Mouse (Mus musculus): ENCODE measurements around the gene Abr. TPM values are rescaled to one million over a fixed set of nuclear protein-coding genes. Genes with fewer than 3 reads are reported as not detected.

The Abr gene
- polyA plus RNA-seq, 1 experiment = 30.6 TPM

DNA sequence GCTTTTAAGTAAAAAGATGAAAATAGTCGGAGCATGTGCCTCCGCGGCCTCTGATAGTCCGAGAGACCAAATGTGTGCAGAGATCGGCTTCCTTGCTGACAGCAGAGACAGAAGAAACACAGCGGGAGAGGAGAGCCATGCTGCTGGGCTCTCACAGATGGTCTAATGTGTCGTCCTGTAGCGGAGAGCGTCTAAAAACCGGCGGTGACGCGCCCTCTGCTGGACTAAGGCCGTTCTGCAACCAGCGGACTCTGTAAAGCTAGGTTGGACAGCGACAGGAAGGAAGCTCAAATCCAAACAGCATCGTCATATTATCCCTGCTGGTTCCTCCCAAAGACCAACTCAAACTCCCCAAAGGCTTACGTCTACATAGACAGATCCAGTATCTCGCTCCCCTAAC is 23.8 kb upstream of the Abr start:
- Histone ChIP-seq H3K9me3 (replicated peaks; ENCODE audit: control insufficient read depth, insufficient read depth, low read length, poor library complexity, severe bottlenecking) (no peaks in the 10 kb centered on the region), H3K36me3 (ENCODE audit: control insufficient read depth, insufficient read depth, low read length, poor library complexity, severe bottlenecking) (no peaks in the 10 kb centered on the region), H3K9ac (ENCODE audit: low read depth, poor library complexity, severe bottlenecking) (no peak overlapping the region), H3K4me3 (ENCODE audit: low read depth, low read length) (no peak overlapping the region), H3K4me1 (ENCODE audit: control insufficient read depth, insufficient read depth, low read length) (no peaks in the 10 kb centered on the region), H3K27me3 (ENCODE audit: control insufficient read depth, insufficient read depth, low read length, poor library complexity, severe bottlenecking) (no peaks in the 10 kb centered on the region), H3K27ac (ENCODE audit: insufficient read depth, low read length) (no peak overlapping the region)
- TF ChIP-seq EP300 (IDR thresholded peaks at IDR 0.05; ENCODE audit: insufficient read depth, low read depth, low read length) (no peak), CTCF (IDR thresholded peaks at IDR 0.05; ENCODE audit: low read depth, low read length) (peak; percentile 98), POLR2A (IDR thresholded peaks at IDR 0.05; ENCODE audit: insufficient read depth, low read length) (no peak)

DNA sequence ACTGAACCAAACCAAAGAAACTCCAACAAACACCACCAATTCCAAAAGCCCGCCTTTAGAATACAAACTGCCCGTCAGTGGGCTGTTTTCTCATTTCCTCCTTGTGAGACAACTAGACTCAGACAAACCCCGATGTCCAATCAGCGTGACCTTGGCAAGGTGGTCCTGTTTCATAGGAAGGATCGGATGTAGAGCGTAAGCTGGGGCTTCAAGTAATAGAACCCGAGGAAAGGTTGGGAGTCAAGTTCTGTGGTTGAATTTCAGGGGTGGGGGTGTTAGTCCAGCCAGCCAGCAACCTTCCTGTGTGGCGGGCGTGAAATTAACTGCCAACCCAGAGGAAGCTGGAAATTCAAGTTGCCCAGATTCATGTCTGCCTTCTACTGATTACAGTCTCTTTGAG is 22.9 kb upstream of the Abr start:
- Histone ChIP-seq H3K27ac (ENCODE audit: insufficient read depth, low read length) (no peak overlapping the region), H3K27me3 (ENCODE audit: control insufficient read depth, insufficient read depth, low read length, poor library complexity, severe bottlenecking) (no peaks in the 10 kb centered on the region), H3K9me3 (replicated peaks; ENCODE audit: control insufficient read depth, insufficient read depth, low read length, poor library complexity, severe bottlenecking) (no peaks in the 10 kb centered on the region), H3K36me3 (ENCODE audit: control insufficient read depth, insufficient read depth, low read length, poor library complexity, severe bottlenecking) (no peaks in the 10 kb centered on the region), H3K4me1 (ENCODE audit: control insufficient read depth, insufficient read depth, low read length) (no peaks in the 10 kb centered on the region), H3K9ac (ENCODE audit: low read depth, poor library complexity, severe bottlenecking) (no peak overlapping the region), H3K4me3 (ENCODE audit: low read depth, low read length) (no peak overlapping the region)
- TF ChIP-seq EP300 (IDR thresholded peaks at IDR 0.05; ENCODE audit: insufficient read depth, low read depth, low read length) = no peak

DNA sequence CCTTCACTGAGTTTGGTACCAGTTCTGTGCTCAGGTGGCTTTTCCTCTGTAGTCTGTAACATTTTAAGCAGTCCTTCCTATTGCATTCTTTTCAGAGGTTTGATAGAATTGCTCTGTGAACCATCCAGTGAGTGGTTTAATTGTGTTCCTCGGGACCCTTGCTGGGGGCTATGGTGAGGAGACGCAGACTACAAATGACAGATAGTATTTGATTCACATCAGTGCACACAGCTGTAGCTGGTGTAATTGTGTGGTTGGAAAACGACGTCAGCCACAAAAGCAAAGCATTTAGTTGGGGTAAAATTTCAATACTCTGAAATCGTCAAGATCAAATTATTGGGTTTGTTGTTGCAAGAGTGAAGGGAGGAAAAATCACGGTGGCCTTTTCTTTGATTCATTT is 22.1 kb upstream of the Abr start:
- Histone ChIP-seq H3K36me3 (ENCODE audit: control insufficient read depth, insufficient read depth, low read length, poor library complexity, severe bottlenecking) (no peaks in the 10 kb centered on the region), H3K9me3 (replicated peaks; ENCODE audit: control insufficient read depth, insufficient read depth, low read length, poor library complexity, severe bottlenecking) (no peaks in the 10 kb centered on the region), H3K4me1 (ENCODE audit: control insufficient read depth, insufficient read depth, low read length) (no peaks in the 10 kb centered on the region), H3K4me3 (ENCODE audit: low read depth, low read length) (no peak overlapping the region), H3K27me3 (ENCODE audit: control insufficient read depth, insufficient read depth, low read length, poor library complexity, severe bottlenecking) (no peaks in the 10 kb centered on the region), H3K9ac (ENCODE audit: low read depth, poor library complexity, severe bottlenecking) (no peak overlapping the region), H3K27ac (ENCODE audit: insufficient read depth, low read length) (no peak overlapping the region)
- TF ChIP-seq CTCF (IDR thresholded peaks at IDR 0.05; ENCODE audit: low read depth, low read length) (no peak), EP300 (IDR thresholded peaks at IDR 0.05; ENCODE audit: insufficient read depth, low read depth, low read length) (no peak), POLR2A (IDR thresholded peaks at IDR 0.05; ENCODE audit: insufficient read depth, low read length) (no peak)

DNA sequence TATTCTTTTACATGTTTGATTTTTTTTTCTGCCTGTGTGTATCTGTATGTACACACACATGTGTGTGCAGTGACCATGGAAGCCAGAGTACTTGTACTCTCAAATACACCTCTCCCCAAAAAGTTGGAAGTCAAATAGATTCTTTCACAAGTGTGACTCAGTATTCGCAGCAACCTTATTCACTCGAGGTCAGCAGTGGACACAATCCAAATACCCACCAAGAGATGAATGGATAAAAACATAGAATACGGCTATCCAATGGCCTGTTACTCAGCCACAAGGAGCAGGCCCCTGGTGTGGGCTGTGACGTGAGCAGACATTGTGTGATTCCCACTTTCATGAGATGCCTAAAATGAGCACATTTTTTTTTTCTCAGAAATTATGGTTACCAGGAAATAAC is 18.1 kb upstream of the Abr start:
- H3K4me3 ChIP-seq (ENCODE audit: low read depth, low read length) = no peak overlapping the region
- no peaks in the 10 kb centered on the region for H3K27me3 ChIP-seq (ENCODE audit: control insufficient read depth, insufficient read depth, low read length, poor library complexity, severe bottlenecking)
- H3K9ac ChIP-seq (ENCODE audit: low read depth, poor library complexity, severe bottlenecking) = no peak overlapping the region
- H3K4me1 ChIP-seq (ENCODE audit: control insufficient read depth, insufficient read depth, low read length) = no peaks in the 10 kb centered on the region
- TF ChIP-seq EP300 (IDR thresholded peaks at IDR 0.05; ENCODE audit: insufficient read depth, low read depth, low read length) (no peak), CTCF (IDR thresholded peaks at IDR 0.05; ENCODE audit: low read depth, low read length) (no peak), POLR2A (IDR thresholded peaks at IDR 0.05; ENCODE audit: insufficient read depth, low read length) (no peak)
- H3K36me3 ChIP-seq (ENCODE audit: control insufficient read depth, insufficient read depth, low read length, poor library complexity, severe bottlenecking) = no peaks in the 10 kb centered on the region
- no peak overlapping the region for H3K27ac ChIP-seq (ENCODE audit: insufficient read depth, low read length)
- H3K9me3 ChIP-seq (replicated peaks; ENCODE audit: control insufficient read depth, insufficient read depth, low read length, poor library complexity, severe bottlenecking) = no peaks in the 10 kb centered on the region

DNA sequence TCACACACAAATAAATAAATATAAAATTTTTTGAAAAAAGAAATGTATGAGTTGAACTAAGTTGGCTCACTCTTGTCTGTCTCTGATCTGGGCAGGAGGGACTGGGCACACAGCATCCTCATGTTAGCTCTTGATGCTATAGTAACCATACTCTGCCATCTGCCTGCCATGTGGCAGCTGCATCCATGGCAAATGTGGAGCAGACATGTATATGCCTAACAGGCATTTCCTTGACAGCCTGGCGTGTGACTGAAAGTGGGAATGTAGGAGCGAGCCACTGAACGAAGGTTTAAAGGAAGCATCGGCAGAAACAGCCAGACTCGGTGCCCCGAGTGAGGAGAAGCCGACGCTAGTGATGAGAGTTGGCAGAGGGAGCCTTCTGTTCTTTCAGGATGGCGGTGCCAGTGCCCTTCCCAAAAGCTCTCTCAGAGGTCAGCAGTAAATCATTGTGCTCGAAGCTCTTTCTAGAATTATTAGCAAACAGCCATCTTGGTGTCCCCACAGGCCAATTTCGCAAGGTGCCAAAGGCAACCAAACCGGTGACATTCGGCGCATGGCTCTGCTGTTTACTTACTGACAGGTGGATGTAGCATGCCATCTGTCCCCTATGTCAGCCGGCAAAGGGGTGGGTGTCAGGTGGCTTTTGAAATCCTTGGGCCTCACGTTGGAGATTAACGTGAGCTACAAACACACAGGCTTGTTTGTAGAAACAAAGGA is 17.3 kb upstream of the Abr start:
- no peaks in the 10 kb centered on the region for H3K27me3 ChIP-seq (ENCODE audit: control insufficient read depth, insufficient read depth, low read length, poor library complexity, severe bottlenecking)
- no peak overlapping the region for H3K4me3 ChIP-seq (ENCODE audit: low read depth, low read length)
- H3K36me3 ChIP-seq (ENCODE audit: control insufficient read depth, insufficient read depth, low read length, poor library complexity, severe bottlenecking) = no peaks in the 10 kb centered on the region
- no peak overlapping the region for H3K9ac ChIP-seq (ENCODE audit: low read depth, poor library complexity, severe bottlenecking)
- no peak for TF ChIP-seq CTCF (IDR thresholded peaks at IDR 0.05; ENCODE audit: low read depth, low read length)
- H3K9me3 ChIP-seq (replicated peaks; ENCODE audit: control insufficient read depth, insufficient read depth, low read length, poor library complexity, severe bottlenecking) = no peaks in the 10 kb centered on the region
- no peaks in the 10 kb centered on the region for H3K4me1 ChIP-seq (ENCODE audit: control insufficient read depth, insufficient read depth, low read length)
- H3K27ac ChIP-seq (ENCODE audit: insufficient read depth, low read length) = no peak overlapping the region

DNA sequence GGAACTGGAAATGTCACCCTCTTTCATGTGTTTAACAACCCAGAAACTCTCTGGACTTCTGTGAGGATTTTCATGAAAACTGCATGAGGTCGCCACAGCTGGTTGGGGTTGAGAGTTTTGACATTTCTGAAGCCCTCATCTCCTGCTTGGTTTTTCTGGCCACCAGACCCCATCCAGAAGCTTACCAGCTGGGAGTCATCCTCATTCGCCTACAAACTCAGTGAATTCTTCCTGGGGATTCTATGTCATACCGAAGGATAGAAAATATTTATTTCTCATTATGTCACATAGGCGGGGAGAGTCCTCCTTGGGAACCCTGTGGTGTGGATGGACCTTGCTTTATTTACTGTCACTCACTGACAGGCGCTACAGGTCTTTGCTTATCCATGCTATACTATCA is 8.4 kb upstream of the Abr start:
- Histone ChIP-seq H3K9me3 (replicated peaks; ENCODE audit: control insufficient read depth, insufficient read depth, low read length, poor library complexity, severe bottlenecking) (no peaks in the 10 kb centered on the region), H3K4me3 (ENCODE audit: low read depth, low read length) (no peak overlapping the region), H3K27me3 (ENCODE audit: control insufficient read depth, insufficient read depth, low read length, poor library complexity, severe bottlenecking) (no peaks in the 10 kb centered on the region), H3K4me1 (ENCODE audit: control insufficient read depth, insufficient read depth, low read length) (no peaks in the 10 kb centered on the region), H3K9ac (ENCODE audit: low read depth, poor library complexity, severe bottlenecking) (no peak overlapping the region), H3K27ac (ENCODE audit: insufficient read depth, low read length) (no peak overlapping the region), H3K36me3 (ENCODE audit: control insufficient read depth, insufficient read depth, low read length, poor library complexity, severe bottlenecking) (no peaks in the 10 kb centered on the region)
- TF ChIP-seq POLR2A (IDR thresholded peaks at IDR 0.05; ENCODE audit: insufficient read depth, low read length) (no peak), EP300 (IDR thresholded peaks at IDR 0.05; ENCODE audit: insufficient read depth, low read depth, low read length) (no peak), CTCF (IDR thresholded peaks at IDR 0.05; ENCODE audit: low read depth, low read length) (no peak)
